Mouse (Mus musculus) stomach, postnatal 0 days (tissue): ENCODE measurements around the gene Rgs10.

Source experiments
- CTCF ChIP-seq: IDR thresholded peaks from 2 replicates; pipeline ENCODE4 v1.5.1; 2016; ENCODE audit warnings: antibody characterized with exemption, low read depth, mild to moderate bottlenecking, moderate library complexity
- EP300 ChIP-seq: optimal IDR thresholded peaks from 2 replicates; pipeline ENCODE3; 2016; ENCODE audit warnings: antibody characterized with exemption

- no peak for TF ChIP-seq CTCF
- TF ChIP-seq EP300: no peak
Observed at GRCm38 (mm10) chr7:128402577-128402976, 16.0 kb downstream of the Rgs10 start.
